Mouse (Mus musculus): ENCODE results near the gene Poc1a. TPM values are rescaled to one million over a fixed set of nuclear protein-coding genes. Genes with fewer than 3 reads are reported as not detected.

Poc1a gene
- polyA plus RNA-seq, 1 experiment from 2014 or later, result 31.5 TPM

GRCm38 (mm10) chr9:106265358-106266075 is 15.3 kb upstream of the Poc1a start:
- Histone ChIP-seq H3K27ac (no peak overlapping the region), H3K4me1 (replicated peaks) (0 out of 2 replicates have a peak, but pooled peaks cover 3% of the 10 kb centered on the region), H3K36me3 (no peaks in the 10 kb centered on the region), H3K4me3 (replicated peaks) (no peak overlapping the region), H3K9ac (replicated peaks) (no peak overlapping the region), H3K27me3 (no peaks in the 10 kb centered on the region), H3K9me3 (no peaks in the 10 kb centered on the region), H3K4me2 (no peak overlapping the region)
- WGBS, result 76% methylated on average over 12 of the region's 12 CpGs
- no peak for ATAC-seq (ENCODE audit: insufficient number of reproducible peaks, insufficient read depth, low FRiP score, low TSS enrichment, low read depth)

GRCm38 (mm10) chr9:106266936-106267657 is 13.8 kb upstream of the Poc1a start:
- no peaks in the 10 kb centered on the region for H3K27me3 ChIP-seq
- no peak overlapping the region for H3K9ac ChIP-seq (replicated peaks)
- ATAC-seq (ENCODE audit: insufficient number of reproducible peaks, insufficient read depth, low FRiP score, low TSS enrichment, low read depth), result no peak
- 0 out of 2 replicates have a peak, but pooled peaks cover 3% of the 10 kb centered on the region for H3K4me1 ChIP-seq (replicated peaks)
- H3K36me3 ChIP-seq, result no peaks in the 10 kb centered on the region
- no peaks in the 10 kb centered on the region for H3K9me3 ChIP-seq
- H3K4me3 ChIP-seq (replicated peaks), result no peak overlapping the region
- no peak overlapping the region for H3K27ac ChIP-seq
- no peak overlapping the region for H3K4me2 ChIP-seq
- 61% methylated on average over 2 of the region's 2 CpGs for WGBS

DNA sequence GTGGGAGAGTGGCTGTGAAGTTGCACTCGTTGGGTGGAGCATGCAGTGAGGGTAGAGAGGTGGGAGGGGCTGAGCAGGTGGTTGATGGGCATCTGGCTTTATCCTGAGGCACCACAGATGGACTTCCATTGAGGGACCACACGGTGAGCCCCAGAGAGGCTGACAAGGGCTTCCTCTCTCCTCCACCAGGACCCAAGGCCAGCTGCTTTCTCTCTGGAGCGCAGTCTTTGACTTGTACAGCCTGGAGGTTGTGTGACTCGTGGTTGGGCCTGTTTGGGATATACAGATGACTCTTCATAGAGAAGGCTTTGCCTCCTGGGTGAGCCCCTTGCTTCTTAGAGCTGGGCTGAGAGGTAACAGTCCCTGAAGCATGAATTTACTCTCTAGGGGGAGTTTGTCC is 12.4 kb upstream of the Poc1a start:
- Histone ChIP-seq H3K9me3 (no peaks in the 10 kb centered on the region), H3K4me1 (replicated peaks) (0 out of 2 replicates have a peak, but pooled peaks cover 3% of the 10 kb centered on the region), H3K36me3 (no peaks in the 10 kb centered on the region), H3K27me3 (no peaks in the 10 kb centered on the region), H3K27ac (no peak overlapping the region), H3K9ac (replicated peaks) (no peak overlapping the region), H3K4me2 (no peak overlapping the region), H3K4me3 (replicated peaks) (no peak overlapping the region)
- 44% methylated on average over 4 of the region's 4 CpGs for WGBS
- ATAC-seq (ENCODE audit: insufficient number of reproducible peaks, insufficient read depth, low FRiP score, low TSS enrichment, low read depth), result no peak

DNA sequence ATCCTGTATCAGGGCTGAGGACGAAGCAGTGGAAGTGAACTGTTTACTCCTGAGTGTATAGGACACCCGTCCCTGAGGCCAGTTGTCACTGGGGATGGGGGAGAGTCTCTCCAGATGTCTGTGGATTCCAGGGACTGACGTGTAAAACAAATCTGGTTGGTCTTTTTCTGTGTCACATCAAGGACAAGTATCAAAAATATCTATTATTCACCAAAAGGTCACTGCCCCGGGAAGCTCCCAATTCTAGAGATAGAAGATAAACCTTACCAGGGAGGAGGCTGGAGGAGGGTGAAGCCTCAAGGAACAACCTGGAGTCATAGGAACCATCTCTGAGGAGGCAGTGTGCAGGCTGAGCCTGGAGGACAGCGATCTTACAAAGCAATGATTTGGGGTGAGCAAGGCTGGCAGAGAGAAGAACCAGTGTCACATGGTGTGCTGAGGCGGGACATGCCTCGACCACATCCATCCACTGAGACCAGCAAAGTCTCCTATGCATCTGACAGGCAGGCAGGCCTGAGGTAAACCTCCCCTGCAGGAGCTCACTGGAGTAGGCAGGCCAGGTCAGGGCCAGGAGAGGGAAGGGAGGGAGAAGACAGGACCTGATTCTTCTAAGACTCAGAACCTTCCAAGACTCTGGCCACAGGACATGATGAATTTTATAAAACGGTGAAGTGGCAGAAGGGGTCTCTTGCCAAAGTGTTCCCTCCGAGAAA is 11.6 kb upstream of the Poc1a start:
- ATAC-seq (ENCODE audit: insufficient number of reproducible peaks, insufficient read depth, low FRiP score, low TSS enrichment, low read depth), result no peak
- H3K27ac ChIP-seq, result no peak overlapping the region
- 71% methylated on average over 9 of the region's 9 CpGs for WGBS
- H3K27me3 ChIP-seq, result no peaks in the 10 kb centered on the region
- no peak overlapping the region for H3K4me3 ChIP-seq (replicated peaks)
- no peak overlapping the region for H3K4me2 ChIP-seq
- no peaks in the 10 kb centered on the region for H3K9me3 ChIP-seq
- H3K4me1 ChIP-seq (replicated peaks), result 0 out of 2 replicates have a peak, but pooled peaks cover 3% of the 10 kb centered on the region
- no peak overlapping the region for H3K9ac ChIP-seq (replicated peaks)
- H3K36me3 ChIP-seq, result no peaks in the 10 kb centered on the region

DNA sequence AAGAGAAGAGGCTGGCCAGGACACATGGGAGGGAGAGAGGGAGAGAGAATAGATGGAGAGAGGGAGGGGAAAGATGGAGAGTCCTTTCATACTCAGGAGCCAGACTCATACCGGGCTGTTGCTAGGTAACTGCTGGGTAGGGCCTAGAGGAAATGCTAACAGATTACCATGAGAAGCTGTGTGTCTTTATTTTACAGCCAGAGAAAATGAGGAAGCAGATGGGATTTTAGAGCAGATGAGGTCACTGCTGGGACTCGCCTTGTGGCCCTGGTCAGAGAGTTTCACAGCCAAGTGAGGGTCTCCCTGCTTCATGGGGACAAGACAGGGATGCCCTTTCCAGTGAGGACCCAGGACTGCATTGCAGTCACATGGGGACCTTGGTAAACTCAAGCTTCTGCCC is 11.0 kb upstream of the Poc1a start:
- H3K4me1 ChIP-seq (replicated peaks), result 0 out of 2 replicates have a peak, but pooled peaks cover 3% of the 10 kb centered on the region
- no peaks in the 10 kb centered on the region for H3K27me3 ChIP-seq
- H3K27ac ChIP-seq, result no peak overlapping the region
- no peak overlapping the region for H3K4me2 ChIP-seq
- no peaks in the 10 kb centered on the region for H3K9me3 ChIP-seq
- no peak overlapping the region for H3K9ac ChIP-seq (replicated peaks)
- no peak overlapping the region for H3K4me3 ChIP-seq (replicated peaks)
- H3K36me3 ChIP-seq, result no peaks in the 10 kb centered on the region
- WGBS, result 52% methylated on average over 2 of the region's 2 CpGs
- no peak for ATAC-seq (ENCODE audit: insufficient number of reproducible peaks, insufficient read depth, low FRiP score, low TSS enrichment, low read depth)

DNA sequence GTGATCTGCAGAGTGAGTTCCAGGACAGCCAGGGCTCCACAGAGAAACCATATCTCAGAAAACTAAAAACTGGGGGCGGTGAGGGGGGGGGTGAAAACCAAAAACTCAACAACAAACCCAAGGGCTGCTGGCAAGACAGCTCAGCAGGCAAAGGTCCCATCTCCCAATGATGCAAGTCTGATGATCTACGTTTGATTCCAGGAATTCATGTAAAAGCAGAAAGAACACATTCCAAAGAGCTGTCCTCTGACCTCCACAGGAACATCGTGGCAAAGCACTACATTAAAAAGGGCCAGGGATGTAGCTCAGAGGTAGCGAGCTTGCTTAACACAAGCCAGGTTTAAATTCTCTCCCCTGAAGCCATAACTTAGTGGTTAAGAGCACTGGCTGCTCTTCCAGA is 10.2 kb upstream of the Poc1a start:
- H3K9me3 ChIP-seq, result no peaks in the 10 kb centered on the region
- no peaks in the 10 kb centered on the region for H3K36me3 ChIP-seq
- WGBS, result 66% methylated on average over 4 of the region's 4 CpGs

DNA sequence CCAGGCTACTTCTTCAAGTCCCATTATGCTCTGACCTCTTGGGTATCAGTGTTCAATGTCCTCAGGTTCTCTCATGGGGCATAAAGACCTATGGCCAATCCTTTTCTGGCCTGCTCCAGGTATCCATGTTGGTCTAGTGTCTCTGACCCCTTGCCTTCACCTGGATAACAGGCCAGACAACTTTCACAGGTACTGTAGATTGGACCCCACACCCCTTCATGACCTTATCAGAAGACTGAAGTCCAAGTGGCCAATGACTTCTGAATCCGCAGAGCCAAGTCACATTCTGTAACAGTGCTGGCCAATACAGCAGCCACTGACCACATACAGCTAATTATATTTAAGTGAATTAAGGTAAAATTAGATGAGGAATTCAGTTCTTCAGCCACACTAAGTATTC is 8.6 kb upstream of the Poc1a start:
- Histone ChIP-seq H3K27ac (no peak overlapping the region), H3K36me3 (no peaks in the 10 kb centered on the region), H3K27me3 (no peaks in the 10 kb centered on the region), H3K4me3 (replicated peaks) (no peak overlapping the region), H3K9ac (replicated peaks) (no peak overlapping the region), H3K4me2 (no peak overlapping the region), H3K4me1 (replicated peaks) (0 out of 2 replicates have a peak, but pooled peaks cover 3% of the 10 kb centered on the region), H3K9me3 (no peaks in the 10 kb centered on the region)
- ATAC-seq (ENCODE audit: insufficient number of reproducible peaks, insufficient read depth, low FRiP score, low TSS enrichment, low read depth), result no peak
- WGBS, result 95% methylated on average over 1 of the region's 1 CpGs

More for the DNA sequence above, 10.2 kb upstream of the Poc1a start:
- H3K9ac ChIP-seq (replicated peaks), result no peak overlapping the region
- no peak for ATAC-seq (ENCODE audit: insufficient number of reproducible peaks, insufficient read depth, low FRiP score, low TSS enrichment, low read depth)
- H3K4me2 ChIP-seq, result no peak overlapping the region
- 0 out of 2 replicates have a peak, but pooled peaks cover 3% of the 10 kb centered on the region for H3K4me1 ChIP-seq (replicated peaks)
- H3K27me3 ChIP-seq, result no peaks in the 10 kb centered on the region
- no peak overlapping the region for H3K27ac ChIP-seq
- H3K4me3 ChIP-seq (replicated peaks), result no peak overlapping the region

DNA sequence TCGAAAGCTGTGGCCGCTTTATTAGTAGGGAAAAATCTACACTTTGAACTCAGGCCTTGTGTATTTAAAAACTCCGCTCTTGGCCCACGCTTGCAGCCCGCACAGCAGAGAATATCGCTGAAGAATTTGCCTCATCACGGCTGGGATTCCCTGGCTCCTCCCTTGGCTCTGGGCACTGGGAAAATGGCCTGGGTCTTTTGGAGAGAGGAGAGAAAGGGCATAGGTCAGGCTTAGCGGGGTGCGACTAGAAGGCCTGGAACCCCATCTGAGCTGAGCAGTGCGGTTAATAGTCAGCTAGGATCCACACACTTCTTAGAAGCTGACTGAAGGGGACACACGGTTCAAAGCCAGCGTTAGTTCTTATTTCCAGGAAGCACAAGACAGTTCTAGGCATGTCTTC is 7.6 kb upstream of the Poc1a start:
- Histone ChIP-seq H3K9me3 (no peaks in the 10 kb centered on the region), H3K36me3 (no peaks in the 10 kb centered on the region)

DNA sequence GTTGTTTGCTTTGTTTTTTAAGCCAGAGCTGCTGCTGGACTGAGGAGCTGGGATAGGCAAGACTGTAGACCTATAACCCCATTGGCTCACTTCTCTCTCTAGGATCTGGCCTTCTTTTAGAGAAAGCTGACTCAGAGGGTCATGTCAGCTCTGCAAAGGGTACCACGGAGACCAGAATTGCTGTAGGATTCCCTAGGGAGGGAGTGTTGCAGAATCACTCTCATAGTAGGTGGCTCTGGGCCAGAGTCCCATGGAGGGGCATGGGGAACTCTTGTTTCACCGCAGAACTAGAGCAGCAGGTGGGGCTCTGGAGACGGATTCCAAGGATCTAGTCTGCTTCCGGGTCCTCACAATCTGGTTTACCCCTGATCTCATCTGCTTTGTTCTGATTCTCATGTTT is 7.1 kb upstream of the Poc1a start:
- 73% methylated on average over 4 of the region's 4 CpGs for WGBS
- Histone ChIP-seq H3K4me1 (replicated peaks) (0 out of 2 replicates have a peak, but pooled peaks cover 3% of the 10 kb centered on the region), H3K36me3 (no peaks in the 10 kb centered on the region), H3K9me3 (no peaks in the 10 kb centered on the region), H3K27ac (no peak overlapping the region), H3K9ac (replicated peaks) (no peak overlapping the region), H3K4me3 (replicated peaks) (no peak overlapping the region), H3K27me3 (no peaks in the 10 kb centered on the region), H3K4me2 (no peak overlapping the region)
- ATAC-seq (ENCODE audit: insufficient number of reproducible peaks, insufficient read depth, low FRiP score, low TSS enrichment, low read depth), result no peak

More for the DNA sequence above, 7.6 kb upstream of the Poc1a start:
- Histone ChIP-seq H3K4me3 (replicated peaks) (no peak overlapping the region), H3K4me2 (no peak overlapping the region), H3K27me3 (no peaks in the 10 kb centered on the region), H3K27ac (no peak overlapping the region), H3K4me1 (replicated peaks) (0 out of 2 replicates have a peak, but pooled peaks cover 3% of the 10 kb centered on the region), H3K9ac (replicated peaks) (no peak overlapping the region)
- WGBS, result 87% methylated on average over 12 of the region's 12 CpGs
- no peak for ATAC-seq (ENCODE audit: insufficient number of reproducible peaks, insufficient read depth, low FRiP score, low TSS enrichment, low read depth)

DNA sequence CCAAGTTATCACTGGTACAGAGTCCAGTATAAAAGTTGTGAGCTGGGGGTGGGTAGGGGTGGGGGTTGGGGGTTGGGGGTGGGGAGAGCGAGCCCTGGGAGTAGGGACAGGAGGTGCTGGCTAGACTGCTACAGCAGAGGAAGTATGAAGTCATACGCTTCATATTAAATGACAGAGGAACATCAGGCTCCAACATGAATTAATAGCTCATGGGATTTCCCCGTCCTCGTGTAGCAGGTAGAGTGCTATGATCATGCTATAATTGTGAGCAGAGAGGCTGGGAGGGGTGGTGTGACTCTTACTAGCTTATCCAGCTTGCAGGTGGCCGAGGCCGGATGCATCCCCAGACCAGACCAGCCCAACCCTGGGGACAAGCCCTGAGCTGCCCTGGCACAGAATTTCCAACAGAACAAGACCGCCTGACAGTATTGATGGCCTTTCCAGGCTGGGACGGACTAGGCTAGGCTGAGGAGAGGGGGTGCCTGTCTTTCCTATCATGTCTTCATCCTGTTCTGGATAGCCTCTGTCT is 6.1 kb upstream of the Poc1a start:
- no peak overlapping the region for H3K27ac ChIP-seq
- H3K4me2 ChIP-seq, result no peak overlapping the region
- H3K36me3 ChIP-seq, result no peaks in the 10 kb centered on the region
- no peaks in the 10 kb centered on the region for H3K27me3 ChIP-seq
- no peak for ATAC-seq (ENCODE audit: insufficient number of reproducible peaks, insufficient read depth, low FRiP score, low TSS enrichment, low read depth)
- H3K4me1 ChIP-seq (replicated peaks), result 0 out of 2 replicates have a peak, but pooled peaks cover 3% of the 10 kb centered on the region
- H3K9ac ChIP-seq (replicated peaks), result no peak overlapping the region
- no peak overlapping the region for H3K4me3 ChIP-seq (replicated peaks)
- no peaks in the 10 kb centered on the region for H3K9me3 ChIP-seq
- WGBS, result 79% methylated on average over 8 of the region's 8 CpGs

DNA sequence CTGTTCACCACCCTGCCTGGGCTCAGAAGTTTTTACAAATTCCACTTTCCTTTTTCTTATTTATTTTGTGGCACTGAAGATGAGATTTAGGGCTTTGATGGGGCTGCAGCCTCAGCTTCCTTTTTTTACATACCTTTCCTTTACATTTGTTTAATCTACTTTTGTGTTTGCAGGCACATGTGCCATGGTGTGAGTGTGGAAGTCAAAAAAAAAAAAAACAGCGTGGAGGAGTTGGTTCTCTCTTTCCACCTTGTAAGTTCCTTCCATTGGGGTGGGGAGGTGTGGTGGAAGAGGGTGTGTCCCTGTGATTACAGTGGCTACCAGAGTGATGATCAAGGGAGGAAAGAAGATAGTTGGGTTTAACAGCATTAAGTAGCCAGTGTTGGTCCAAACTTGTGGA is 5.1 kb upstream of the Poc1a start:
- Histone ChIP-seq H3K4me3 (replicated peaks) (no peak overlapping the region), H3K36me3 (no peaks in the 10 kb centered on the region), H3K27ac (no peak overlapping the region), H3K4me2 (no peak overlapping the region), H3K4me1 (replicated peaks) (peaks cover 4% of the 10 kb centered on the region; the same call in 1 of the 2 replicates), H3K9me3 (no peaks in the 10 kb centered on the region), H3K27me3 (no peaks in the 10 kb centered on the region), H3K9ac (replicated peaks) (no peak overlapping the region)
- WGBS, result 73% methylated on average over 1 of the region's 1 CpGs
- no peak for ATAC-seq (ENCODE audit: insufficient number of reproducible peaks, insufficient read depth, low FRiP score, low TSS enrichment, low read depth)
